Mouse (Mus musculus) spleen, adult 2 months (tissue): Measurements from ENCODE around the gene Homer2.

ENCODE experiments used
- CTCF ChIP-seq: fragments of 200-500 bp; IDR thresholded peaks from 2 replicates; pipeline ENCODE4 v1.5.1; 2011; ENCODE audit warnings: mild to moderate bottlenecking, inconsistent platforms; ENCODE audit not compliant: insufficient read depth, insufficient read length, insufficient replicate concordance; ENCODE audit errors: extremely low read depth
- POLR2A ChIP-seq: fragments of 200-500 bp; IDR thresholded peaks from 2 replicates; pipeline ENCODE4 v1.6.1; 2011; ENCODE audit warnings: low read depth, low read length, inconsistent platforms

GRCm38 (mm10) chr7:81592686-81593085 lies 114.6 kb downstream of the Homer2 start:
- TF ChIP-seq CTCF (no peak), POLR2A (no peak)
